Mouse (Mus musculus): ENCODE data around the gene Gm17087.

Gm17087 gene

GRCm38 (mm10) chr17:8566850-8567249 lies at the start of gene Gm17087:
Gm17087 (minus strand) TSS chr17:8566950.
- DNase-seq = no peak

GRCm38 (mm10) chr17:8613882-8614551 lies 47.3 kb upstream of the Gm17087 start:
- peak; percentile 91 to 93 for DNase-seq

GRCm38 (mm10) chr17:8611916-8612315 lies 45.2 kb upstream of the Gm17087 start:
- no peak for DNase-seq

- DNase-seq = no peak
These were observed 39.9 kb upstream of the Gm17087 start for GRCm38 (mm10) chr17:8606695-8607094.

- DNase-seq = no peak
These were observed 39.2 kb upstream of the Gm17087 start for GRCm38 (mm10) chr17:8605921-8606320.

- no peak for DNase-seq
These were observed 36.2 kb upstream of the Gm17087 start for GRCm38 (mm10) chr17:8602976-8603375.

GRCm38 (mm10) chr17:8597790-8598189 lies 31.0 kb upstream of the Gm17087 start:
- DNase-seq = peak; percentile 84

- peak; percentile 92 to 95 for DNase-seq
These were observed 25.9 kb upstream of the Gm17087 start for GRCm38 (mm10) chr17:8592427-8593277.

- no peak for DNase-seq
These were observed 14.8 kb upstream of the Gm17087 start for GRCm38 (mm10) chr17:8581579-8581978.

GRCm38 (mm10) chr17:8580360-8580759 lies 13.6 kb upstream of the Gm17087 start:
- DNase-seq = peak; percentile 66 to 70

GRCm38 (mm10) chr17:8573542-8574260 lies 7.0 kb upstream of the Gm17087 start:
- DNase-seq = no peak

- no peak for DNase-seq
These were observed 3.9 kb downstream of the Gm17087 start for GRCm38 (mm10) chr17:8562886-8563280.

- DNase-seq = no peak
These were observed 4.5 kb downstream of the Gm17087 start for GRCm38 (mm10) chr17:8562101-8562885.

- no peak for DNase-seq
These were observed 8.8 kb downstream of the Gm17087 start for GRCm38 (mm10) chr17:8557926-8558325.

GRCm38 (mm10) chr17:8556223-8556622 lies 10.5 kb downstream of the Gm17087 start:
- DNase-seq = peak in 1 of 2 experiments; percentile 68

- peak; percentile 51 to 58 for DNase-seq
These were observed 11.0 kb downstream of the Gm17087 start for GRCm38 (mm10) chr17:8555785-8556184.

GRCm38 (mm10) chr17:8554219-8554618 lies 12.5 kb downstream of the Gm17087 start:
- DNase-seq = peak; percentile 87 to 91

GRCm38 (mm10) chr17:8553601-8554000 lies 13.1 kb downstream of the Gm17087 start:
- DNase-seq = peak in 1 of 2 experiments; percentile 29

- DNase-seq = peak; percentile 97
These were observed 14.3 kb downstream of the Gm17087 start for GRCm38 (mm10) chr17:8552346-8553035.

- DNase-seq = no peak
These were observed 15.1 kb downstream of the Gm17087 start for GRCm38 (mm10) chr17:8551641-8552040.

GRCm38 (mm10) chr17:8548733-8549132 lies 18.0 kb downstream of the Gm17087 start:
- DNase-seq = no peak

- no peak for DNase-seq
These were observed 20.4 kb downstream of the Gm17087 start for GRCm38 (mm10) chr17:8546366-8546765.

Measured in cerebellum, postnatal 14 days (tissue).